Mouse (Mus musculus) small intestine, adult 10 weeks (tissue): ENCODE results near the gene Gm3486. TPM values are rescaled to one million over a fixed set of nuclear protein-coding genes. Genes with fewer than 3 reads are reported as not detected.

ENCODE experiments used
- polyA plus RNA-seq: library from polyadenylated mRNA; stranded (reverse); fragments of 350-450 nt; fragmentation: Illumina TruSeq; extraction: RNeasy Lipid Tissue Mini Kit (QIAGEN cat#74804); gene quantifications from one replicate; pipeline ENCODE4 v1.2.3, GENCODE M21; 2014; ENCODE audit warnings: low replicate concordance

Gene Gm3486
- not detected for polyA plus RNA-seq

GRCm38 (mm10) chr14:41489385-41489784 is at the start of gene Gm3486:
Gm3486 (minus strand) TSS chr14:41489485.

GRCm38 (mm10) chr14:41453418-41453817 is 35.9 kb downstream of the Gm3486 start, which contains the start of gene Gm7954:
Gm7954 (minus strand) TSS chr14:41453518.

Other genes starting within 250 kb of the Gm3486 start
- gene Gm2832, start 210.7 kb downstream of the Gm3486 start, polyA plus RNA-seq: not detected
- gene Gm5798, start 140.9 kb downstream of the Gm3486 start, polyA plus RNA-seq: not detected
- not detected for gene Gm7945, start 103.1 kb downstream of the Gm3486 start, polyA plus RNA-seq
- gene Gm6482, start 81.2 kb downstream of the Gm3486 start, polyA plus RNA-seq: not detected
- gene Gm7954, start 36.0 kb downstream of the Gm3486 start, polyA plus RNA-seq: not detected
- gene Gm7970, start 66.1 kb upstream of the Gm3486 start, polyA plus RNA-seq: not detected
- gene 1700049E17Rik2, start 83.7 kb upstream of the Gm3486 start, polyA plus RNA-seq: not detected
- gene Gm3072, start 135.1 kb upstream of the Gm3486 start, polyA plus RNA-seq: not detected
- not detected for gene Gm3676, start 157.0 kb upstream of the Gm3486 start, polyA plus RNA-seq
- gene Gm8068, start 212.4 kb upstream of the Gm3486 start, polyA plus RNA-seq: not detected